Mouse (Mus musculus) forebrain, embryonic 13.5 days (tissue): ENCODE data around the gene Sned1. TPM values are rescaled to one million over a fixed set of nuclear protein-coding genes. Genes with fewer than 3 reads are reported as not detected.

Source experiments
- ATAC-seq: fragments of 200-750 bp; cut with Nextera tagmentation; 2 replicates; pipeline ENCODE4 v1.8.0; 2017
- H3K27ac ChIP-seq: fragments of 300-500 bp; sonication (generic); 2 replicates; pipeline ENCODE4 v1.5.1; 2015; ENCODE audit warnings: inconsistent platforms, mild to moderate bottlenecking, moderate library complexity
- H3K27me3 ChIP-seq: fragments of 300-500 bp; sonication (generic); 2 replicates; pipeline ENCODE4 v1.6.1; 2015; ENCODE audit warnings: mild to moderate bottlenecking, inconsistent platforms
- H3K36me3 ChIP-seq: fragments of 300-500 bp; sonication (generic); 2 replicates; pipeline ENCODE4 v1.6.1; 2015; ENCODE audit warnings: mild to moderate bottlenecking, inconsistent platforms; ENCODE audit not compliant: poor library complexity, severe bottlenecking
- H3K4me1 ChIP-seq: fragments of 300-500 bp; sonication (generic); 2 replicates; pipeline ENCODE4 v1.6.1; 2015; ENCODE audit warnings: inconsistent platforms
- H3K4me2 ChIP-seq: fragments of 300-500 bp; sonication (generic); 2 replicates; pipeline ENCODE4 v1.6.1; 2015; ENCODE audit warnings: inconsistent platforms, mild to moderate bottlenecking, moderate library complexity
- H3K4me3 ChIP-seq: fragments of 300-500 bp; sonication (generic); 2 replicates; pipeline ENCODE4 v1.5.1; 2015; ENCODE audit warnings: mild to moderate bottlenecking, inconsistent platforms
- H3K9ac ChIP-seq: fragments of 300-500 bp; sonication (generic); 2 replicates; pipeline ENCODE4 v1.6.1; 2015; ENCODE audit warnings: mild to moderate bottlenecking, inconsistent platforms
- H3K9me3 ChIP-seq: fragments of 300-500 bp; sonication (generic); replicated peaks from 2 replicates; pipeline ENCODE4 v1.6.1; 2016; ENCODE audit warnings: inconsistent platforms
- WGBS: fragments of 180-500 bp; shearing (Covaris S2); methylation state at CpG from one replicate; pipeline ENCODE4 v1.1.7; 2015; 5-methylcytosine and 5-hydroxymethylcytosine counted together
- polyA plus RNA-seq: library from polyadenylated mRNA; unstranded; fragments of >200 nt; fragmentation: Nextera tagmentation; extraction: Ambion mirVana; gene quantifications from 2 replicates; pipeline ENCODE4 v1.2.1, GENCODE M21; 2015

Gene Sned1
- polyA plus RNA-seq, 1 experiment from 2014 or later, result 2.1 TPM

DNA sequence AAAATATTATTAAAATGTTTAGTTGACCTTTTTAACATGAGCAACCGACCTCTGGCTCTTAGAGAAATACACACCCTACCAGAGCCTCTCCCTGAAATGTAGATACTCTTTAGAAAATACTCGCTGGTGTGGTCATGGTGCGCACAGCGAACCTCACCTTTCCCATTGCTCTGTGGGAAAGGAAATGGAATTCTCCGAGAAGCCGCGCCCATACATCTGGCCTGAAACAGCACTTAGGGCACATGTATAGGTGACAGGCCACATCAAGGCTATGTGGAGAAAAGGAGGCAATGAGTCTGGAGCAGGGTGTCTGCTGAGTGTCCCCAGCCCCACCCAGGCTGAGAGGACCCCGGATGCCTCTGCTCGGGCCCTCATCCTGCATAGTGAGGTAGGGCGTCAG is 2.0 kb downstream of the Sned1 start:
- Histone ChIP-seq H3K36me3 (no peaks in the 10 kb centered on the region), H3K4me1 (peaks cover 15% of the 10 kb centered on the region), H3K27me3 (peaks cover 50% of the 10 kb centered on the region), H3K9me3 (no peaks in the 10 kb centered on the region), H3K9ac (no peak overlapping the region), H3K4me2 (no peak overlapping the region), H3K4me3 (no peak overlapping the region), H3K27ac (no peak overlapping the region)
- WGBS, result 93% methylated on average over 10 of the region's 10 CpGs
- ATAC-seq, result no peak

DNA sequence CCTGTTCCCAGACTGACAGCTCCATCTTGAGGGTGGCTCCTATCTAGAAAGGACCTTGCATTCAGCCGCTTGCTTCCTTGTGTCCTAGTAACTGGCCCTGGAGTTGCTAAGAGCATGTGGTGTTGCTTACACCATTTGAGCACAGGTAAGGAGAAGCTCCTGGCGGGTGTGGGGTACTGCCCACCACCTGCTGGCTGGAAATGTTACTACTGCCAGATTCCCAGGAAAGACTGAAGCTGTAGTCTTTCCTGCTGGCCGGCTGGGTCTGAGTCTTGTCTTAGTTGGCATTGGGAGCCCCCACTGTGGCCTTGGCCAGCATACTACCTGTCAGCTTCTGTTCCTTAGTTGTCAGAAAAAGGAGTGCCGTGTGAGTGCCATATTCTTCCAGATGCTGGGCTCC is 2.6 kb downstream of the Sned1 start:
- Histone ChIP-seq H3K36me3 (no peaks in the 10 kb centered on the region), H3K4me1 (peaks cover 15% of the 10 kb centered on the region), H3K27ac (no peak overlapping the region), H3K27me3 (peaks cover 50% of the 10 kb centered on the region), H3K9me3 (no peaks in the 10 kb centered on the region), H3K9ac (no peak overlapping the region), H3K4me2 (no peak overlapping the region), H3K4me3 (no peak overlapping the region)
- ATAC-seq, result no peak
- 57% methylated on average over 4 of the region's 4 CpGs for WGBS

DNA sequence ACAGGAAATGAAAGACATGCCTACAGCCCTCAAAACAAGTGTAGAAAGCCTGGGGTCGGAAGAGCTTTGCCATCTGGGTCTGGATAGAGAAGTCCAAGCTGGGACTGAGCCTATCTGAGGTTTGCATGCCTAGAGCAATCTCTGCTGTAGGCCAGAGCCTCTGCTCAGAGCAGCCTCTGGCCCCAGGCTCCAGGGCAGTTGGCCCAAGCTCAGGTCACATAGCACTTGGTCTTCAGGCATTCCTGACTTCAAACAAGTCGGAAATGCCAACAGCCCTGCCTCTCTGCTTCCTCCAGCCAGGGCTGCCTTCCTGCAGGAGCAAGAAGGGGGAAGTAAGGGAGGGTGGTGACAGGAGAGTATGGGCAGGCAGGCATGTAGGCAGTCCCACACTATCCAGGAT is 10.3 kb downstream of the Sned1 start:
- no peaks in the 10 kb centered on the region for H3K4me1 ChIP-seq
- WGBS, result 76% methylated on average over 2 of the region's 2 CpGs
- no peak overlapping the region for H3K4me2 ChIP-seq
- no peaks in the 10 kb centered on the region for H3K36me3 ChIP-seq
- H3K9me3 ChIP-seq, result no peaks in the 10 kb centered on the region
- ATAC-seq, result no peak
- H3K4me3 ChIP-seq, result no peak overlapping the region
- H3K27ac ChIP-seq, result no peak overlapping the region
- H3K27me3 ChIP-seq, result no peaks in the 10 kb centered on the region
- no peak overlapping the region for H3K9ac ChIP-seq

DNA sequence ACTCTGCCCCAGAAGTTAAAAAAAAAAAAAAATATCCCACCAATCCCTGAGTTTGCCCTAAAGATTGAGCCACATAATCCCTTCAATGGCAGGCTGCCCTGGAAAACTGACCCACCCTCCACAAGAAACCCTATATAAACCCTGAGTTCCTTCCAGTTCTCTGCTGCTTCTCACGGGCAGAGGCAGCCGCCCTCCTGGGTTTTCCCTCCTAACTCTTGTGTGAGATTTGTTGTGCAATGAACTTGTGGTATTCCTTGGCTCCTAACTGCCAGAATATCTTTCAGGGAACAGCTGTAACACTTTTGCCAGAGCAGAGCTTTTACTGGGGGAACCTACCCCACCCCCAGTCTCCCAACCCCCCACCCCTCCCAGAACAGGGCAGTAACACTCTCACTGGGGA is 16.9 kb downstream of the Sned1 start:
- H3K9me3 ChIP-seq, result no peaks in the 10 kb centered on the region
- no peak for ATAC-seq

DNA sequence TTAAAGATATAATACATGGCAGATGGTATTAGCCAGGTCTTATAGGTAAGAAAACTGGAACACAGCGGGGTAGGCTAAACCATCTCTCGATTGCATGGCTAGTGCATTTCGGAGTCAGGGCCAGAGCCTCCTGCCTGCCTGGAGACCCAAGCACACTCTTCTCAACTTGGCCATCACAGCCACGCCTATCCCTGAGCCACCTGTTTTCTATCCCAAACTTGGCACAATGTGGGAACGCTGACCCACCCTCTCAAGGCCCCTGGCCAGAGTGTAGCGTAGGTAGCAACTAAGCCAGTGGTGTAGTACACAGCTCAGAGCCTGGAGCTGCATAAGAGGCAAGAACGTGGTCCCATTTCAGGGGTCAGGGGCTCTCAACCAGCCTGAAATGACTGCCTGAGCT is 20.1 kb downstream of the Sned1 start:
- Histone ChIP-seq H3K4me1 (no peaks in the 10 kb centered on the region), H3K9ac (no peak overlapping the region), H3K4me2 (no peak overlapping the region), H3K36me3 (no peaks in the 10 kb centered on the region), H3K27ac (no peak overlapping the region), H3K4me3 (no peak overlapping the region), H3K27me3 (no peaks in the 10 kb centered on the region), H3K9me3 (no peaks in the 10 kb centered on the region)
- WGBS, result 90% methylated on average over 7 of the region's 7 CpGs
- ATAC-seq, result no peak

More for the DNA sequence above, 16.9 kb downstream of the Sned1 start:
- H3K27me3 ChIP-seq, result no peaks in the 10 kb centered on the region
- H3K27ac ChIP-seq, result no peak overlapping the region
- H3K4me2 ChIP-seq, result no peak overlapping the region
- 66% methylated on average over 2 of the region's 2 CpGs for WGBS
- no peak overlapping the region for H3K4me3 ChIP-seq
- no peaks in the 10 kb centered on the region for H3K4me1 ChIP-seq
- no peak overlapping the region for H3K9ac ChIP-seq
- H3K36me3 ChIP-seq, result no peaks in the 10 kb centered on the region

DNA sequence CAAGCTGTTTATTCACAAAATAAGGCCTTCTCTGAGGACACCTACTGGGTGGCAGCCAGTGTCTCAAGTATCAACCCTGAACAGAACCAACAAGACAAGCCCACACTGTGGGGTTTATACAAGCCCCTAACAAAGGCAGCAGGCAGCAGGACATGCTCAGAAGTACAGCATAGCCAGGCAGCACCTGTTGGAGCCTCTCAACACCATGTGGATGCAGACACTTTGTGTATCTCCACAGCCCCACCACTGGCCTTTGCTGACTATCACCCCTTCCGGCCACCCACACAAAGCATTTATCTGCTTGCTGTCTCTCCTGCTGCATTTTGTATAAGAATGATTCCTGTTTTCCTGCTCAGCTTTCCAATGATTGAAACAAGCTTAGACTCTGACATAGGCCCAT is 21.9 kb downstream of the Sned1 start:
- 78% methylated on average over 1 of the region's 1 CpGs for WGBS
- no peak for ATAC-seq
- Histone ChIP-seq H3K36me3 (no peaks in the 10 kb centered on the region), H3K9ac (no peak overlapping the region), H3K4me3 (no peak overlapping the region), H3K27me3 (no peaks in the 10 kb centered on the region), H3K4me1 (no peaks in the 10 kb centered on the region), H3K27ac (no peak overlapping the region), H3K9me3 (no peaks in the 10 kb centered on the region), H3K4me2 (no peak overlapping the region)

DNA sequence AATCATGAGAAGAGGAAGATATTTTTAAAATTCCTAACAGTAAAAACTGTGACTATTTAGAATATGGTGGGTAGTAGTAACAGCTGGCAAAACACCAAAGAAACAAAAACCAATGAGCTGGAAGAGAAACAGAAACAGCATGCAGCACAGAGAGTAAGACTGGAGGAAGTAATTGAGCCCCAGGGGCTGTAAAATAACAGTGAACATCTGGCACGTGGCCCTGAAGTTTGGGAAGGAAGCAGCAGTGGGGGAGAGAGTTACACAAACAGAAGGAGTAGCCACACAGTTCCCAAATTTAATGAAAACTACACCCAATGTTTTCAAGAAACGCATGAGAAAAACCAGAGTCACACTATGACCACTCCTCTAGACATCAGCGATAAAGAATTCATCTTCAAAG is 31.6 kb downstream of the Sned1 start:
- Histone ChIP-seq H3K4me3 (no peak overlapping the region), H3K9ac (no peak overlapping the region), H3K27me3 (no peaks in the 10 kb centered on the region; the same call in 1 of the 2 replicates), H3K4me2 (no peak overlapping the region), H3K9me3 (no peaks in the 10 kb centered on the region), H3K27ac (no peak overlapping the region), H3K36me3 (no peaks in the 10 kb centered on the region), H3K4me1 (0 out of 2 replicates have a peak, but pooled peaks cover under 1% of the 10 kb centered on the region)
- 62% methylated on average over 3 of the region's 3 CpGs for WGBS
- ATAC-seq, result no peak

DNA sequence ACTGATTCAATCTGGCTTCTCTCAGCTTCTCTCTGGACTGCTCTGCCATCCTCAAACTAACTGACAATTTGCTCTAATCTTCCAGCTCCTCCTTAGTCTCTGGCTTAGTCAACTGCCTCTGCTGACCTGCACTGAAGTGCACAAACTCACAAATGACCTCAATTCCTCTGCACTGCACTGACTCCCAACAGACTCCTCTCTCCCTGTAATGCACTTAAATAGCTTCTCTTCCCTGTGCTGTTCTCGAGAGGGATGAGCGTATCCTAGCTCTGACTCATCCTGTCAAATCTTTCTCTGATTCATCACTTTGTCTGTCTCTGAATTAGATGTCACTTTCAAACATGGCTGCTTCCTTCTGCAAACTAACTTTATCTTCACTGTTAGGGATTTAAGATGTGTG is 32.6 kb downstream of the Sned1 start:
- Histone ChIP-seq H3K27me3 (no peaks in the 10 kb centered on the region; the same call in 1 of the 2 replicates), H3K9ac (no peak overlapping the region), H3K36me3 (no peaks in the 10 kb centered on the region), H3K9me3 (no peaks in the 10 kb centered on the region), H3K4me3 (no peak overlapping the region), H3K4me1 (0 out of 2 replicates have a peak, but pooled peaks cover 4% of the 10 kb centered on the region), H3K4me2 (no peak overlapping the region), H3K27ac (no peak overlapping the region)
- ATAC-seq, result no peak
- 93% methylated on average over 2 of the region's 2 CpGs for whole genome bisulfite sequencing

DNA sequence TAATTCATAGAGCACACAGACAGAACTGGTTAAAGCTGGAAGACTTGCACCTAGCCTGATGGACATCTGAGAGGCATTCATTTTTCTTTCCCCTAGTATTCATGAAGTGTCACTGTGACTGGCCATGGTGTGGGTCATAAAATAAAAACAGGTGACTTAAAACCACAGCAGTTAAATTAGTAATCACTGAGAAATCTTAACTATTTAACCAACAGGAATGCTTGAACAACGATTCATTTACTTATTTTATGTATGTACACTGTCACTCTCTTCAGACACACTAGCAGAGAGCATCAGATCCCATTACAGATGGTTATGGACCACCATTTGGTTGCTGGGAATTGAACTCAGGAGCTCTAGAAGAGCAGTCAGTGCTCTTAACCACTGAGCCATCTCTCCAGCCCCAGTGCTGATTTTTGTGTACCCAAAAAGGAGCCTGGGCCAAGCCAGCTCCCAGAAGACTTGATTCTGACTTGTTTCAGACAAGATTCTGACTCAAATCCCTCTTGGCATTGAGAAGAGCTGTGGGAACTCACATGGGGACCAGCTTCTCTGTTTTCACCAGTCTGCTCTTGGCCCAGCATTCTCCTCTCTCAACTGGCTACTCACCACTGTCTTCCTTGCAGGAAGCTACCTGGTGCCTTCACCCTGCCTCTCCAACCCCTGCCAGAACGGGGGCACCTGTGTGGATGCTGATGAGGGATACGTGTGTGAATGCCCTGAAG is 35.0 kb downstream of the Sned1 start:
- H3K27me3 ChIP-seq, result no peaks in the 10 kb centered on the region; the same call in 1 of the 2 replicates
- H3K36me3 ChIP-seq, result no peaks in the 10 kb centered on the region
- 0 out of 2 replicates have a peak, but pooled peaks cover 4% of the 10 kb centered on the region for H3K4me1 ChIP-seq
- no peak overlapping the region for H3K9ac ChIP-seq
- ATAC-seq, result no peak
- H3K4me3 ChIP-seq, result no peak overlapping the region
- H3K9me3 ChIP-seq, result no peaks in the 10 kb centered on the region
- no peak overlapping the region for H3K4me2 ChIP-seq
- 73% methylated on average over 3 of the region's 3 CpGs for WGBS
- H3K27ac ChIP-seq, result no peak overlapping the region

DNA sequence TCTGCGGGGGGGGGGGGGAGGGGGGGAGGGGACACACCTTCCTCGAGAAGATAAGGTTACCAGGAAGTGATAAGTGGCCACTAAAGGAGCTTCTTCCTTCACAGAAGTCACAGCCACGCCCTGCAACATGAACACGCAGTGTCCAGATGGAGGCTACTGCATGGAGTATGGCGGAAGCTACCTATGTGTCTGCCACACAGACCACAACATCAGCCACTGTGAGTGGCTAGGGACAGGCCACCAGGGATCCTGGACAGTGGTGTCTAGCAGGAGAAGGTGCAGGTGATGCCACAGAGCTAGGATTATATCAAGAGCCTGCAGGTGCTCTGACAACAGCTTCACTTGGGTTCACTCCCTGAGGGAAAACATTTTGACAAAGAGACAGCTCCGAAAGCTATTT is 36.1 kb downstream of the Sned1 start:
- H3K9me3 ChIP-seq, result no peaks in the 10 kb centered on the region
- no peak overlapping the region for H3K4me3 ChIP-seq
- 86% methylated on average over 5 of the region's 6 CpGs for WGBS
- H3K36me3 ChIP-seq, result no peaks in the 10 kb centered on the region
- no peak for ATAC-seq
- H3K4me1 ChIP-seq, result 0 out of 2 replicates have a peak, but pooled peaks cover 4% of the 10 kb centered on the region
- no peak overlapping the region for H3K9ac ChIP-seq
- no peak overlapping the region for H3K27ac ChIP-seq
- H3K27me3 ChIP-seq, result no peaks in the 10 kb centered on the region; the same call in 1 of the 2 replicates
- H3K4me2 ChIP-seq, result no peak overlapping the region

DNA sequence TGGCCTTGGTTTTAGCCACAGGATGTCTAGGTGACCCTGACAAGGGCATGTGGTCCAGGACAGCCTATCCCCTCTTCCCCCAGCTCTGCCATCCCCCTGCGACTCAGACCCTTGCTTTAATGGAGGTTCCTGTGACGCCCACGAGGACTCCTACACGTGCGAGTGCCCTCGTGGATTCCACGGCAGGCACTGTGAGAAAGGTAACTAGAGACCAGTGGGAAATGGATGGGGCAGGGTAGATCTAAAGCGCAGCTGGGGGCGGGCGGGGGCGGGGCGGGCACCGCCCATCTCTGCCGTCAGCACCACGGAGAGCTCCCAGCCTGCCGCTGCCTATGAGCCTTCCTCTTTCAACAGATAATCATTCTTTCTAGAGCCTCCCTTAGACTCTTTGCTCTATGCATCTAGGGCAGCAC is 36.8 kb downstream of the Sned1 start:
- Histone ChIP-seq H3K36me3 (no peaks in the 10 kb centered on the region), H3K4me1 (0 out of 2 replicates have a peak, but pooled peaks cover 4% of the 10 kb centered on the region), H3K27me3 (no peaks in the 10 kb centered on the region; the same call in 1 of the 2 replicates), H3K9me3 (no peaks in the 10 kb centered on the region), H3K9ac (no peak overlapping the region), H3K4me2 (peak overlapping the region; percentile 49), H3K27ac (no peak overlapping the region), H3K4me3 (0 out of 2 replicates have a peak overlapping the region, but pooled peaks have one; percentile 9)
- ATAC-seq, result peak; percentile 41; the same call in 1 of the 2 replicates
- WGBS, result 3% methylated on average over 15 of the region's 16 CpGs

DNA sequence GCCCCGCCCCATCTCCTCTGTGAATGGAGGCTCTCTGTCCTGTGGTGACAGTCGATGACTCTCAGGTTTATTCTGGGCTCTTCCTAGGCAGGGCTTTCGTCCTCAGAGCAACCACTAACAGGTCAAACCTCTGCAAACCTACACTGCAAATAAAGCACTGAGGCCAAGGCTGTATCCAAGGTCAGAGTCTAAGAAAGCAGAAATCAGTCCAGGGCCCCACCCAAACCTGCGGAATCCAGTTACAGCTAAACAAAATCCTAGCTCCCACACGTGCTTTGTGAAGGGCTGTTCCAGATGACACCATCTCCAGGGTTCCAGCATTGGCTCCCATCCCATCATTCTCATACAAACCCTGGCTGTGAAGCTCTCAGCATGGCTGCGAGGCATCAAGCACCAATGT is 39.9 kb downstream of the Sned1 start:
- Histone ChIP-seq H3K4me2 (no peak overlapping the region), H3K4me1 (0 out of 2 replicates have a peak, but pooled peaks cover 4% of the 10 kb centered on the region)
- WGBS, result 80% methylated on average over 6 of the region's 6 CpGs

More for the DNA sequence above, 39.9 kb downstream of the Sned1 start:
- ATAC-seq, result no peak
- Histone ChIP-seq H3K9me3 (no peaks in the 10 kb centered on the region), H3K27me3 (no peaks in the 10 kb centered on the region; the same call in 1 of the 2 replicates), H3K4me3 (no peak overlapping the region), H3K36me3 (no peaks in the 10 kb centered on the region), H3K9ac (no peak overlapping the region), H3K27ac (no peak overlapping the region)
